Comparison of ENCODE assay signal across 9 mouse cellular contexts in genomic region chr8:80753017-80753715, GRCm38 (mm10). TPM values are rescaled to one million over a fixed set of nuclear protein-coding genes. Genes with fewer than 3 reads are reported as not detected.
DNase-seq lines count a peak whose midpoint lies in the region; ATAC-seq and TF ChIP-seq lines count a peak whose summit lies in the region.
"Had no signal": no experiment of that assay in that cellular context is flagged by ENCODE, and none has a peak within 500 bp of the region (broad histone marks: within the 10 kb centered on the region; RNA-seq: fewer than 3 reads in every experiment).

No protein-coding gene starts in this region.

- H3K36me3 ChIP-seq in ES-Bruce4 (ENCODE audit: control insufficient read depth, insufficient read depth, low read length, poor library complexity, severe bottlenecking) = no peaks in the 10 kb centered on the region
- no peaks in the 10 kb centered on the region for H3K36me3 ChIP-seq in forebrain, embryonic 12.5 days (replicated peaks)
- no peaks in the 10 kb centered on the region for H3K36me3 ChIP-seq in liver, postnatal 0 days (replicated peaks; ENCODE audit: insufficient read depth, low read length)
- no peaks in the 10 kb centered on the region for H3K36me3 ChIP-seq in neural tube, embryonic 15.5 days
- no peaks in the 10 kb centered on the region for H3K36me3 ChIP-seq in testis, adult 2 months (ENCODE audit: control insufficient read depth, insufficient read depth, low read length)
- H3K36me3 ChIP-seq: heart, embryonic 13.5 days had no signal

- no peak overlapping the region; the same call in 1 of the 2 replicates for H3K9ac ChIP-seq in ES-Bruce4 (ENCODE audit: low read depth, poor library complexity, severe bottlenecking)
- no peak overlapping the region for H3K9ac ChIP-seq in forebrain, embryonic 12.5 days
- H3K9ac ChIP-seq in liver, postnatal 0 days (replicated peaks) = no peak overlapping the region
- no peak overlapping the region for H3K9ac ChIP-seq in neural tube, embryonic 15.5 days (replicated peaks)
- H3K9ac ChIP-seq: heart, embryonic 13.5 days had no signal

- H3K27ac ChIP-seq in ES-Bruce4 (ENCODE audit: insufficient read depth, low read length) = peak overlapping the region; percentile 42; the same call in 1 of the 2 replicates
- no peak overlapping the region for H3K27ac ChIP-seq in forebrain, embryonic 12.5 days
- no peak overlapping the region for H3K27ac ChIP-seq in liver, postnatal 0 days (ENCODE audit: low read depth)
- no peak overlapping the region for H3K27ac ChIP-seq in neural tube, embryonic 15.5 days (replicated peaks)
- no peak overlapping the region for H3K27ac ChIP-seq in testis, adult 2 months (ENCODE audit: control insufficient read depth, insufficient read depth, low read depth, low read length)
- H3K27ac ChIP-seq: heart, embryonic 13.5 days had no signal

- TF ChIP-seq CTCF in ES-Bruce4 (IDR thresholded peaks at IDR 0.05; ENCODE audit: low read depth, low read length) = peak; percentile 87
- TF ChIP-seq CTCF in liver, postnatal 0 days (IDR thresholded peaks at IDR 0.05; ENCODE audit: low read depth) = peak; percentile 92
- peak; percentile 75; the same call in 1 of the 2 replicates for TF ChIP-seq CTCF in testis, adult 2 months (IDR thresholded peaks at IDR 0.05; ENCODE audit: control insufficient read depth, insufficient read depth, insufficient replicate concordance, low read depth, low read length)

- DNase-seq in c-Kit-positive CD71-positive TER-119-positive erythroid progenitor cells, embryonic 14.5 days (ENCODE audit: low spot score) = peak; percentile 73
- peak; percentile 86 to 92 for DNase-seq in heart, postnatal 10 days
- peak; percentile 78 to 93 for DNase-seq in kidney, postnatal 25 days
- peak; percentile 83 for DNase-seq in liver, postnatal 0 days

- intact Hi-C loops in heart, postnatal 10 days (cut with DNase I) = loop anchor here (2.0 to 5.0 kb wide), 2 partner anchors 124 to 240 kb away; no protein-coding TSS in a partner anchor

- H3K4me1 ChIP-seq in ES-Bruce4 (ENCODE audit: control insufficient read depth, insufficient read depth, low read length) = peaks cover 2% of the 10 kb centered on the region
- H3K4me1 ChIP-seq in forebrain, embryonic 12.5 days = no peaks in the 10 kb centered on the region
- H3K4me1 ChIP-seq in liver, postnatal 0 days (ENCODE audit: insufficient read depth) = no peaks in the 10 kb centered on the region
- no peaks in the 10 kb centered on the region for H3K4me1 ChIP-seq in neural tube, embryonic 15.5 days
- H3K4me1 ChIP-seq in testis, adult 2 months (ENCODE audit: control insufficient read depth, insufficient read depth, low read length) = no peaks in the 10 kb centered on the region

- no peak for TF ChIP-seq POLR2A in ES-Bruce4 (IDR thresholded peaks at IDR 0.05; ENCODE audit: insufficient read depth, low read length)
- no peak for TF ChIP-seq POLR2A in testis, adult 2 months (IDR thresholded peaks at IDR 0.05; ENCODE audit: control insufficient read depth, low read depth, low read length)

- H3K4me2 ChIP-seq in forebrain, embryonic 12.5 days = no peak overlapping the region
- H3K4me2 ChIP-seq in liver, postnatal 0 days (ENCODE audit: low read depth, low read length) = no peak overlapping the region
- H3K4me2 ChIP-seq in neural tube, embryonic 15.5 days = no peak overlapping the region
- H3K4me2 ChIP-seq: heart, embryonic 13.5 days had no signal

- ATAC-seq in forebrain, embryonic 12.5 days (ENCODE audit: low FRiP score) = peak; percentile 79; the same call in 1 of the 2 replicates
- ATAC-seq in liver, postnatal 0 days = peak; percentile 50
- peak; percentile 83 for ATAC-seq in neural tube, embryonic 15.5 days (ENCODE audit: low FRiP score)

- WGBS in forebrain, embryonic 12.5 days = 33% methylated on average over 9 of the region's 9 CpGs
- WGBS in liver, postnatal 0 days (ENCODE audit: insufficient replicate concordance) = 31% methylated on average over 9 of the region's 9 CpGs
- 35% methylated on average over 9 of the region's 9 CpGs for WGBS in neural tube, embryonic 15.5 days

- H3K27me3 ChIP-seq in ES-Bruce4 (ENCODE audit: control insufficient read depth, insufficient read depth, low read length, poor library complexity, severe bottlenecking) = no peaks in the 10 kb centered on the region
- H3K27me3 ChIP-seq in forebrain, embryonic 12.5 days = no peaks in the 10 kb centered on the region
- H3K27me3 ChIP-seq in liver, postnatal 0 days (ENCODE audit: insufficient read depth, low read length) = no peaks in the 10 kb centered on the region
- H3K27me3 ChIP-seq in neural tube, embryonic 15.5 days (replicated peaks) = no peaks in the 10 kb centered on the region
- H3K27me3 ChIP-seq in testis, adult 2 months (ENCODE audit: control insufficient read depth, insufficient read depth, low read length) = no peaks in the 10 kb centered on the region
- H3K27me3 ChIP-seq: heart, embryonic 13.5 days had no signal

- H3K9me3 ChIP-seq in ES-Bruce4 (replicated peaks; ENCODE audit: control insufficient read depth, insufficient read depth, low read length, poor library complexity, severe bottlenecking) = no peaks in the 10 kb centered on the region
- no peaks in the 10 kb centered on the region for H3K9me3 ChIP-seq in forebrain, embryonic 12.5 days
- H3K9me3 ChIP-seq in liver, postnatal 0 days (ENCODE audit: low read length) = no peaks in the 10 kb centered on the region
- H3K9me3 ChIP-seq in neural tube, embryonic 15.5 days (replicated peaks) = no peaks in the 10 kb centered on the region
- H3K9me3 ChIP-seq: heart, embryonic 13.5 days had no signal

- TF ChIP-seq EP300 in ES-Bruce4 (IDR thresholded peaks at IDR 0.05; ENCODE audit: insufficient read depth, low read depth, low read length) = no peak
- TF ChIP-seq EP300 in liver, postnatal 0 days (IDR thresholded peaks at IDR 0.05; ENCODE audit: low read depth) = no peak

- H3K4me3 ChIP-seq in ES-Bruce4 (ENCODE audit: low read depth, low read length) = no peak overlapping the region
- H3K4me3 ChIP-seq in forebrain, embryonic 12.5 days (replicated peaks) = no peak overlapping the region
- no peak overlapping the region for H3K4me3 ChIP-seq in liver, postnatal 0 days (ENCODE audit: low read depth, low read length)
- H3K4me3 ChIP-seq in neural tube, embryonic 15.5 days (replicated peaks) = no peak overlapping the region
- no peak overlapping the region for H3K4me3 ChIP-seq in testis, adult 2 months (ENCODE audit: control insufficient read depth, low read depth, low read length)
- H3K4me3 ChIP-seq: heart, embryonic 13.5 days had no signal

RNA-seq across cellular contexts. Expression of gene Smarca5, which starts 13.9 kb away (rescaled TPM):
- polyA plus RNA-seq in ES-Bruce4 (2011; ENCODE audit: insufficient read depth, insufficient read length, low read depth, missing spikeins) = 142 and 155 TPM in 2 replicates
- 161 and 162 TPM in 2 replicates for polyA plus RNA-seq in forebrain, embryonic 12.5 days (2016; fragmentation: Nextera tagmentation; extraction: Ambion mirVana)
- 10 to 100 TPM; 40.4 to 44.6 TPM for total RNA-seq in heart, postnatal 10 days (2021)
- polyA plus RNA-seq in liver, postnatal 0 days (2015; fragmentation: Nextera tagmentation; extraction: Ambion mirVana) = 25.3 and 25.4 TPM in 2 replicates
- 39.5 and 48.8 TPM in 2 replicates for polyA plus RNA-seq in neural tube, embryonic 15.5 days (2015; fragmentation: Nextera tagmentation; extraction: Ambion mirVana)
- 7.2 and 8.6 TPM in 2 replicates for polyA plus RNA-seq in testis, adult 2 months (2012; rRNA removed)
